Mouse (Mus musculus) midbrain, embryonic 12.5 days (tissue): ENCODE results near the gene Col18a1. TPM values are rescaled to one million over a fixed set of nuclear protein-coding genes. Genes with fewer than 3 reads are reported as not detected.

Source experiments
- ATAC-seq: fragments of 200-750 bp; cut with Nextera tagmentation; 2 replicates; pipeline ENCODE4 v1.8.0; 2017; ENCODE audit warnings: low read depth, moderate TSS enrichment, moderate library complexity; ENCODE audit not compliant: low FRiP score
- H3K27ac ChIP-seq: fragments of 300-500 bp; sonication (generic); replicated peaks from 2 replicates; pipeline ENCODE4 v1.5.1; 2016; ENCODE audit warnings: mild to moderate bottlenecking
- H3K27me3 ChIP-seq: fragments of 300-500 bp; sonication (generic); 2 replicates; pipeline ENCODE4 v1.6.1; 2016; ENCODE audit warnings: mild to moderate bottlenecking
- H3K36me3 ChIP-seq: fragments of 300-500 bp; sonication (generic); 2 replicates; pipeline ENCODE4 v1.6.1; 2016
- H3K4me1 ChIP-seq: fragments of 300-500 bp; sonication (generic); 2 replicates; pipeline ENCODE4 v1.6.1; 2016
- H3K4me2 ChIP-seq: fragments of 300-500 bp; sonication (generic); replicated peaks from 2 replicates; pipeline ENCODE4 v1.6.1; 2016; ENCODE audit warnings: mild to moderate bottlenecking, moderate library complexity
- H3K4me3 ChIP-seq: fragments of 300-500 bp; sonication (generic); 2 replicates; pipeline ENCODE4 v1.5.1; 2016; ENCODE audit warnings: mild to moderate bottlenecking
- H3K9ac ChIP-seq: fragments of 300-500 bp; sonication (generic); replicated peaks from 2 replicates; pipeline ENCODE4 v1.6.1; 2016; ENCODE audit warnings: mild to moderate bottlenecking, moderate library complexity
- H3K9me3 ChIP-seq: fragments of 300-500 bp; sonication (generic); 2 replicates; pipeline ENCODE4 v1.6.1; 2016; ENCODE audit warnings: mild to moderate bottlenecking
- WGBS: fragments of 180-500 bp; shearing (Covaris S2); methylation state at CpG from one replicate; pipeline ENCODE4 v1.1.7; 2016; 5-methylcytosine and 5-hydroxymethylcytosine counted together
- polyA plus RNA-seq: library from polyadenylated mRNA; unstranded; fragments of >200 nt; fragmentation: Nextera tagmentation; extraction: Ambion mirVana; gene quantifications from 2 replicates; pipeline ENCODE4 v1.2.1, GENCODE M21; 2016

Col18a1 gene
- polyA plus RNA-seq, 1 experiment from 2014 or later, result 90.0 TPM

DNA sequence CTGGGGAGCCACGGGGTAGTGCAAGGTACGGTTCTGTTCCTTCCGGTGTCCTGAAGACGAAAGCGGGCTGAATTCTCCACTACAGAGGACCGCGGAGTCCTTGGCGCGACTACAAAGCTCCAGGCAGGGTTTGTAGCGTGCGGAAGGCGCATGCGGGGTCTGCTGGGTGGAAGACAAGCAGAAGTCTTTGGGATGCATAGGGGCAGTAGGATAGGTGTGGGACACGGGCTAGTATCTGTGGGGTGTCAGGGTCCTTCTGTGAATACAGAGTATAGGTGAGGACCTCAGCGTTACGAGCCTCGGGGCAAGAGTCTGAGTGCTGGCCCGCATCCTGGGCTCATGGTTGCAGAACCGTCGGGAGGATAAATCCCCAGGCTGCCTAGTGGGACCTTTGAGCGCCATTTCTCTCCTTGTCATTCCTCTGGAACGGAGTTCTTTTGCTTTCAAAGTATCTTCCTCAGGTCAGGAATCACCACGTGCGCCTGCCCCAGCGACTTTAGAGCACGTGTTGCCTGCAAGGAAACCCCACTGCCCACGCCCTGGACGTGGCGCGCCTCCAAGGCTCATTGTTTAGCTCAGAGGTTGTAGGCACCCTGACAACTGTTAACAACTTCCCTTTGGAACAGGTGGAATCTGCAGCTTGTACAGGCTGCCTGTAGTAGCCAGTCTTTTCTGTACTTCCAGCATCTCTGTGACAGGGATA, 132.9 kb downstream of the Col18a1 start:
- Histone ChIP-seq H3K9me3 (no peaks in the 10 kb centered on the region), H3K27ac (no peak overlapping the region), H3K4me2 (peak overlapping the region; percentile 77), H3K9ac (peak overlapping the region; percentile 58), H3K4me3 (peak overlapping the region; percentile 55), H3K36me3 (peaks cover 2% of the 10 kb centered on the region; the same call in 1 of the 2 replicates), H3K4me1 (peaks cover 27% of the 10 kb centered on the region), H3K27me3 (peaks cover 17% of the 10 kb centered on the region)
- peak; percentile 69 for ATAC-seq
- under 1% methylated on average over 30 of the region's 30 CpGs for WGBS

DNA sequence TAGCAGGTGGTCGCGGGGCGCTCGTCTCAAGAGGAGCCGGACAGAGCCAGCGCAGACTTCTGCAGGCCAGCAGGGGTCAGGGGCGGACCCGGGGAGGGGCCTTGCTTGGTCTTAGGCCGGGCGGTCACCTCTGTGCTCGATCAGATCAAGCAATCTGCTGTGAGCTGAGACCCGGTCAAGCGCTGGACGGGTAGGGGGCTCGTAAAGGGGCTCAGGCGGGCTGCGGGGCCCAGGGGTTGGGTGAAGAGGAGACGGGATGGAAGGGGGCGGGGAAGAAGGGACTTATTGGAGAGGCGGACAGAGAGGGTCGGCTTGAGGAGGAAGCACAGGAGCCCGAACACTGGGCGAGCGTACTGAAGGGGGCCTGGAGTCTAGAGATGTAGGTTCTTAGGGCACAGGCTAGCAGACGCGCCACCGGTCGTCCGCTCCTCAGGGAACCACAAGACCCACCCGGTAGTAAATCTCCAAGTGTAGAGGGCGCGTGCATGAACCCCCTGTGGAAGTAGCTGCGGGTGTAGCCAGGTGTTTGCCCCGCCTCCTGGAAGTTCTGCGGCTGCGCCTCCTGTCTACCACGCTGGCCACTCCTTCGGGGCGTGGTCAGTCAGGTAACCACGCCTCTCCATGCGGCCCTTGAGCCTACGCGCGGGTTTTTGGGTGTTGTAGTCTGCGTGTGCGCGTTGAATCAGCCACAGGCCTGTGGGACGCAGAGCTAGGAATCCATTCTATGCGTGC, 133.6 kb downstream of the Col18a1 start:
- Histone ChIP-seq H3K4me2 (peak overlapping the region; percentile 77), H3K4me1 (peaks cover 27% of the 10 kb centered on the region), H3K4me3 (peak overlapping the region; percentile 55), H3K36me3 (no peaks in the 10 kb centered on the region), H3K27me3 (peaks cover 17% of the 10 kb centered on the region), H3K9ac (peak overlapping the region; percentile 71), H3K9me3 (no peaks in the 10 kb centered on the region), H3K27ac (peak overlapping the region; percentile 39)
- peak; percentile 93 for ATAC-seq
- under 1% methylated on average over 49 of the region's 49 CpGs for WGBS

DNA sequence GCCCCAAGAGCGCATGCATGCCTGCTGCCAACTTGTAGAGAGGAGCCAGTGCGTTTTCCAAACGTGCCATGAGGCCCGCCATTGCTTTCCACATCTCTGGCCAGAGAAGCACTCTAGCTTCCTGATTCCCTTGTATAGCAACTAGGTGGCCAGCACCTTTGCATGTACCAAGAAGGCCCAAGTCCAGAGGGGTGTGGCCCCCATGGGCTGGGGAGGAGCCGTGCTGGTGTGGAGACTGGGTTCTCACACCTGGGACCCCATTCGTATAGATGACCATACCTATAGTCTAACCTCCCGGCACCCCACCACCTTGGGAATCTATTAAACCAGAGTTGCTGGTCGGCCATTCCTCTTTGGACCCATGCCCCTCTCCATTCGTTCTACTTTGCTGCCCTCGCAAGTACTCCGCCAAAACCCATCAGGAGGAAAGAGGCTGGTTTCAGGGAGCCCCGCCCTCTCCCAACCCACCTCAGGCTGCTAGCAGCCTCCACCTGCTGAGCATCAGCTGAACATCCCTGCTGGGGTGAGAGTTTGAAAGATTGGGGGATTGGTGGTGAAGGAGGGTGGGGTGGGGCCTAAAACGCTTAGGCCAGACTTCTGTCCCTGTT, 134.5 kb downstream of the Col18a1 start, which contains the start of gene Slc19a1:
Gene Slc19a1 (plus strand): TSS at position 474 of the 608 bp plus-strand sequence.
- Histone ChIP-seq H3K27me3 (peaks cover 17% of the 10 kb centered on the region), H3K4me2 (peak within 1 kb of the TSS; percentile 77), H3K36me3 (no peaks in the 10 kb centered on the region), H3K4me3 (peak within 1 kb of the TSS; percentile 55), H3K27ac (peak within 1 kb of the TSS; percentile 39), H3K4me1 (peaks cover 27% of the 10 kb centered on the region), H3K9ac (peak within 1 kb of the TSS; percentile 71), H3K9me3 (no peaks in the 10 kb centered on the region)
- ATAC-seq, result no peak
- 42% methylated on average over 13 of the region's 13 CpGs for WGBS

DNA sequence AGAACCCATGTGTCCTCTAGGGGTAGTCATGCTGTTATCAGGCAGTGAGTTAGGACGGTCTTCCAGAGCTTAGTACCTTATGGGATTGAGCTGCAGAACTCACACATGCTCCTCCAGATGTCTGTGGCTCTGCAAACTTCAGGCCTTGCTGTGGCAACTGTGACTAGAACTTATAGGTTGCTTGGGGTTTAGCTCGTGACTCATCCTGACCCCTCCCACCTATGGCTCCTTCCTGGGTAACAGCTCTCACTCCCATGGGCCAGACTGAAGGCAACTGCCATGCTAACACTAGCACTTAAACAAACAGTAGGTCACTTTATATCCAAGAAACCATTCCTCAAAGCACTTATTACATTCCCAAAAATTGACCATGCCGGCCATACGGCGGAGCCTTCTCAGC, 135.7 kb downstream of the Col18a1 start:
- H3K4me3 ChIP-seq, result no peak overlapping the region
- H3K27me3 ChIP-seq, result peaks cover 17% of the 10 kb centered on the region
- H3K9ac ChIP-seq, result no peak overlapping the region
- no peak overlapping the region for H3K27ac ChIP-seq
- peaks cover 27% of the 10 kb centered on the region for H3K4me1 ChIP-seq
- ATAC-seq, result no peak
- WGBS, result 92% methylated on average over 5 of the region's 5 CpGs
- H3K9me3 ChIP-seq, result no peaks in the 10 kb centered on the region
- H3K36me3 ChIP-seq, result no peaks in the 10 kb centered on the region
- H3K4me2 ChIP-seq, result no peak overlapping the region

DNA sequence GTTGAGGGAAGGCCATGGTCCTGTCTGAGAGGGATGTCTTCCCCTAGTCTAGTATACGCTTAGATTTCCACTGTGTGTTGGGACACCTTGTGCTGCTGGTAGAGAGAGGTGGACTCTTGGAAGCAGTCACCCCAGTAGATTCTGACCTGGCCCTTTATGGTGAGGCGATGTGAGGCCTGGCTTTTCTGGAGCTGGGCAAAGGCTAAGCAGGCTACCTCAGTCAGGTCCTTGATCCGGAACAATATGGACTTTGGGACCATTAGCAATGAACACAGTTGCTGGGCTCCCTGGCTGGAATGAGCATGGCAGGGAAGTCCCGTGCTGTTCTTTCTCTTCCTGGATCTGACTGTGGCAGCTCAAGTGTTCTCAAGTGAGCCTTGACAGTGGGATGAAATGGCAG, 136.6 kb downstream of the Col18a1 start:
- WGBS, result 90% methylated on average over 4 of the region's 4 CpGs

DNA sequence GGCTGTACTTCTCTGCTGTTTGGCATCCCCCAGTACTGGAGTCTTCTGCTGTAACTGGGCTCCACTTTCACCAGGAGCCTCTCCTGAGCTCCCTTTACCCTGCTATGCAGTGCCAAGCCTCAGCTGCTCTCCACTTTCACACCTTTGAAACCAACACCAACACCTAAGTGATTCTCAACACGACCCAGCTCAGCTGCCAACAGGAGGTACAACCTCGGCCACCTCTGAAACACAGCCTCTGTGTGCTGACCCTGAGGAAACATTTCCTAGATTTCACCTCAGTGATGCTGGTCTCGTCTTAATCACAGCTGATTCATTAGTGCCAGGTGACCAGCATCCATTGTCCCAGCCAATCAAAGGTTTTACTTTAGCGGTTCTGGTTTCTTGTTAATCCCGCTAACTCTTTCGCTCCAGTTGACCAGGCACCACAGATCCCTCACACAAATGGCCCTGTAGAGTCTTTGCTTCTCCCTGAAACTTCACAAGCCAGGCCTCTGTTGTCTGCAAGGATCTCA, 137.5 kb downstream of the Col18a1 start:
- ATAC-seq, result no peak
- Histone ChIP-seq H3K27me3 (peaks cover 17% of the 10 kb centered on the region), H3K4me3 (no peak overlapping the region), H3K9me3 (no peaks in the 10 kb centered on the region), H3K27ac (no peak overlapping the region), H3K9ac (no peak overlapping the region), H3K4me2 (no peak overlapping the region), H3K36me3 (no peaks in the 10 kb centered on the region), H3K4me1 (peaks cover 11% of the 10 kb centered on the region)
- WGBS, result 79% methylated on average over 6 of the region's 6 CpGs

More for the DNA sequence above, 136.6 kb downstream of the Col18a1 start:
- H3K4me1 ChIP-seq, result peaks cover 20% of the 10 kb centered on the region
- no peak overlapping the region for H3K27ac ChIP-seq
- H3K4me3 ChIP-seq, result no peak overlapping the region
- no peaks in the 10 kb centered on the region for H3K36me3 ChIP-seq
- no peak overlapping the region for H3K4me2 ChIP-seq
- H3K9me3 ChIP-seq, result no peaks in the 10 kb centered on the region
- peaks cover 17% of the 10 kb centered on the region for H3K27me3 ChIP-seq
- ATAC-seq, result no peak
- H3K9ac ChIP-seq, result no peak overlapping the region

DNA sequence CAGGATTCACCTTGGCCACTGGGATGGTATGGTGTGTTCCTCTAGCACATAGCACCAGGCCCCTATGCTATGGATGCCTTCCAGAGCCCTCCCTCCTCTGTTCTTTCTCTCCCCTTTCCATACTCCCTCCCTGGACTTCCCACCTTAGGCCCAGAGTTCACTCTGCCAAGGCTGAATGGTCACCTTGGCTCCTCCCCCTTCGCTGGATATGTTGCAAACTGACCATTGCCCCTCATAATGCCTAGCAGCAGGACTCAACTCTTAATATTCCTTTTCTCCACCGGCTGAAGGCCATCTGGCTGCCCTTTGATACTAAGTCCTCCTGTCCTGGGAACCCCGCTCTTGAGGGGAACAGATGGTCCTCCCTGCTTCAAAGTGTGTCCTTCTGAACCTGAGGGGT, 139.4 kb downstream of the Col18a1 start:
- no peak for ATAC-seq
- WGBS, result 78% methylated on average over 3 of the region's 3 CpGs
- no peak overlapping the region for H3K27ac ChIP-seq

DNA sequence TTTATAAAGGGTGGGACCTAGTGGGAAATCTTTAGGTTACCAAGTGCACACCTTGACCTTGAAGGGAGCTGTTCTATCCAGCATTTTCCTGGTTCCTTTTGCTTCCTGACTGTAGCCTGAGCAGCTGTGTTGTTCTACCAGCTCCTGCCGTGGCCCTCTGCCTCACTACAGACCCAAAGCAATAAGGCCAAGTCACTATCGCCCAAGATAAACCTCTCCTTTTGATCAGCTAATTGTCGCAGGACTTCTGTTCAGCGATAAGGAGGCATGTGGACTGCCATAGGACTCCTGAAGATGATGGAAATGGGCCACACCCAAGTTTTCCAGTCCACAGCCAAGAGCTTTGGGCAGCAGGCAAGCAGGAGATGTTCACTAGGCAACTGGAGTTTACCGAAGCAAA, 142.1 kb downstream of the Col18a1 start:
- H3K4me1 ChIP-seq, result no peaks in the 10 kb centered on the region
- H3K27me3 ChIP-seq, result no peaks in the 10 kb centered on the region
- H3K36me3 ChIP-seq, result no peaks in the 10 kb centered on the region
- H3K9me3 ChIP-seq, result no peaks in the 10 kb centered on the region
- no peak for ATAC-seq
- no peak overlapping the region for H3K4me3 ChIP-seq
- no peak overlapping the region for H3K9ac ChIP-seq
- H3K4me2 ChIP-seq, result no peak overlapping the region
- no peak overlapping the region for H3K27ac ChIP-seq
- 80% methylated on average over 5 of the region's 5 CpGs for WGBS

More for the DNA sequence above, 139.4 kb downstream of the Col18a1 start:
- no peak overlapping the region for H3K9ac ChIP-seq
- H3K4me3 ChIP-seq, result no peak overlapping the region
- peaks cover under 1% of the 10 kb centered on the region; the same call in 1 of the 2 replicates for H3K4me1 ChIP-seq
- no peaks in the 10 kb centered on the region for H3K36me3 ChIP-seq
- peaks cover 13% of the 10 kb centered on the region for H3K27me3 ChIP-seq
- no peaks in the 10 kb centered on the region for H3K9me3 ChIP-seq
- no peak overlapping the region for H3K4me2 ChIP-seq

DNA sequence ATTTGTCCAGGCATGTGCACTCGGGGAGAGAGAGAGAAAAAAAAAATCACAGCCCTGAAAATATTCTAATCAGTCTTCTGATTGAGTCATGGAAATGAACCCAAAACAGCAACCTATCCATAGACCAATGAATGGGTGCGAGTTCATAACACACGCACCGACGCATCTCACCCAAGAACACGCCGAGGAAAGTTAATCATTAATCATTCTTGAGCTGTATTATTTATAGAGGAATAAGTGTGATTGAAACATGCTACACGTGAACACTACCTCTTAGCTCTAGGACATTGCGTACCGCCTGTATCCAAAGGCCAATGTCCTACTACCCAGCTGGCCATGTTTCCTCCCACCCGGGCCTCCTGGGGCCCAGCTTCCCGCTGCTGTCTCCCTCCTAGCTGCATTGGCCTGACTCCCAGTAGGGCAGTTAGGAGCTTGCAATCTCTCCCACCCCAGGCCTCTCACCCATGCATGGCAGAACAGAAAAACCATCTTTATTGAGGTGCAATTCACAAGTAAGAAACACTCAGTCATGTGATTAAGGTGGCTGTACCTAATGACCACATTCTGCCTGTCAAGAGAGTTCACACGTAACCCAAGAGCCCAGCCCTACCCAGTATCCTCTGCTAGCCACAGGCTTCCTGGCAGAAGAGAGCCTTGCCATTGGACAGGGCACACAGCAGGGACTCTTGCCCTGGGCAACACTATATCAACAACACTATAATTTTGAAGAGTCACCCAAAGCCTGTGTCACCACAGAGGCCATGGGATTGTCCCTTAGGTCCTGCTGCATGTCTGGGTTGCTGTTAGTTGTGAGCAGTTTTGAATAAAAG, 143.8 kb downstream of the Col18a1 start:
- no peak overlapping the region for H3K4me2 ChIP-seq
- H3K4me3 ChIP-seq, result no peak overlapping the region
- H3K9me3 ChIP-seq, result no peaks in the 10 kb centered on the region
- 88% methylated on average over 13 of the region's 13 CpGs for WGBS
- no peak overlapping the region for H3K9ac ChIP-seq
- no peak for ATAC-seq
- 0 out of 2 replicates have a peak, but pooled peaks cover 1% of the 10 kb centered on the region for H3K4me1 ChIP-seq
- H3K36me3 ChIP-seq, result no peaks in the 10 kb centered on the region
- no peak overlapping the region for H3K27ac ChIP-seq
- H3K27me3 ChIP-seq, result no peaks in the 10 kb centered on the region

DNA sequence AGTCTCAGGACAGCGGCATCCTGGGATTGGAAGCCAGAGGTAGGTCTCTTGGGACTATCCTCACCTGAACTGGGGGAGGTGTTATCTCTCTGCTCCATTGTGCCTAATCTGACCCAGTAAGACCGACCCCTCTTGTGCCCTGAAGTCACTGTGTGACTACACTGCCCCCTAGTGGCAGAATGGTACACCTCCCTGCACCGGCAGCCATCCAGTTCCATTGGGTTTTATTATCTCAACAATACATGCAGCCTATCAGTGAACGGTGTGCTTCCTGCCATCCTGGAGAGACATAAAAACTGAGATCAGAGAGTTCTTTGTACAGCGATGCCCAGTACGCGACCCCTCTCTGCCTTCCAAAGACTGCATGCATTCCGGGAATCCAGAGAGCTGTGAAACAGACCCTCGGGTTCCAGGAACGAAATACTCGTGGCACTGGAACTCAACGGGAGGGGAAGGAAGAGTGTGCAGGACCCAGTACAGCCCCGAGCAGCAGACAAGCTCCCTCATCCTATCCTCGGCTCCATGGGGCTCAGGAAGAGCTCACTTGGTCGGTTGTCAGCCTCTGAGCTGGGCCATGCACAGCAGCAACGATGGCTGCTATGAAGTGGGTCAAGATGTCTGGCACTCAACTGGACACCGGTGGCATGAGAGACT, 144.8 kb downstream of the Col18a1 start:
- 0 out of 2 replicates have a peak, but pooled peaks cover 2% of the 10 kb centered on the region for H3K4me1 ChIP-seq
- peak overlapping the region; percentile 31 for H3K4me2 ChIP-seq
- H3K4me3 ChIP-seq, result no peak overlapping the region
- WGBS, result 32% methylated on average over 17 of the region's 17 CpGs
- H3K9me3 ChIP-seq, result no peaks in the 10 kb centered on the region
- peak overlapping the region; percentile 13; the same call in 1 of the 2 replicates for H3K9ac ChIP-seq
- no peak overlapping the region for H3K27ac ChIP-seq
- no peaks in the 10 kb centered on the region for H3K27me3 ChIP-seq
- peak; percentile 77 for ATAC-seq
- H3K36me3 ChIP-seq, result no peaks in the 10 kb centered on the region

DNA sequence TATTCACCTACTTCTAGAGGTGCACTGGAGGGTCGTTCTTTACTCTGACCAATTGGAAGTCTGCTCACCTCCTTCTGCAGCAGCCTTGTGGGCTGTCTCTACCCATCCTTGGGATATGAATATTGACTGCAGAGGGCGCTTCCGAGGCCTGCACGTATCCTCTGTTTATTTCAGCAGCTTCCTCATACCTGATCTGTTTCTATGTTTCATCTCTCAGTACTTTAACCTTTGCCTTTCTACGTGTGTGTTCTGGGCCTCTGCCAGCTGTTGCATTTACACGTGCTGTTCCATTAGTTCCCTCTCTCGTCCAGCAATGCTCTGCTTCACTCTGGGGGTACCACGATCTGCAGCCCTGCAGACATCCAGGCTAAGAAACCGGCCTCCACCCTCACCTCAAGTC, 148.7 kb downstream of the Col18a1 start:
- 77% methylated on average over 9 of the region's 9 CpGs for WGBS
- Histone ChIP-seq H3K4me1 (0 out of 2 replicates have a peak, but pooled peaks cover 2% of the 10 kb centered on the region), H3K9me3 (no peaks in the 10 kb centered on the region), H3K36me3 (no peaks in the 10 kb centered on the region), H3K27me3 (no peaks in the 10 kb centered on the region), H3K9ac (no peak overlapping the region), H3K4me3 (no peak overlapping the region), H3K27ac (no peak overlapping the region), H3K4me2 (no peak overlapping the region)
- no peak for ATAC-seq
